Mouse (Mus musculus) midbrain, postnatal 0 days (tissue): ENCODE measurements at regions not wholly inside any gene's neighbourhood (a gene's known extent, or its start where the extent isn't known, plus 50 kb on each side); places are given as distances from the start of the nearest gene placed in this dataset.
A peak's percentile ranks its signal among the peaks of the same experiment; 100 is the strongest.

Experiments used
- ATAC-seq: fragments of 200-750 bp; cut with Nextera tagmentation; 2 replicates; pipeline ENCODE4 v1.8.0; 2017; ENCODE audit warnings: moderate number of reproducible peaks, mild to moderate bottlenecking, moderate TSS enrichment, moderate library complexity; ENCODE audit not compliant: low FRiP score
- DNase-seq: peaks from one replicate; pipeline ENCODE4 v3.0.0-alpha.2; 2015; ENCODE audit warnings: low spot score
- H3K27ac ChIP-seq: fragments of 300-500 bp; sonication (generic); 2 replicates; pipeline ENCODE4 v1.5.1; 2014; ENCODE audit warnings: low read depth, mild to moderate bottlenecking, low read length, mixed read lengths
- H3K27me3 ChIP-seq: fragments of 300-500 bp; sonication (generic); 2 replicates; pipeline ENCODE4 v1.6.1; 2014; ENCODE audit warnings: low read length, control low read depth, mixed read lengths; ENCODE audit not compliant: insufficient read depth
- H3K36me3 ChIP-seq: fragments of 300-500 bp; sonication (generic); 2 replicates; pipeline ENCODE4 v1.6.1; 2014; ENCODE audit warnings: low read length, control low read depth, mixed read lengths; ENCODE audit not compliant: insufficient read depth
- H3K4me1 ChIP-seq: fragments of 300-500 bp; sonication (generic); 2 replicates; pipeline ENCODE4 v1.6.1; 2014; ENCODE audit warnings: mild to moderate bottlenecking, control low read depth, antibody characterized with exemption, low read length, mixed read lengths; ENCODE audit not compliant: insufficient read depth
- H3K4me2 ChIP-seq: fragments of 300-500 bp; sonication (generic); 2 replicates; pipeline ENCODE4 v1.6.1; 2014; ENCODE audit warnings: low read depth, mild to moderate bottlenecking, low read length, mixed read lengths; ENCODE audit not compliant: poor library complexity, severe bottlenecking
- H3K4me3 ChIP-seq: fragments of 300-500 bp; sonication (generic); 2 replicates; pipeline ENCODE4 v1.5.1; 2014; ENCODE audit warnings: low read depth, mild to moderate bottlenecking, low read length, moderate library complexity
- H3K9ac ChIP-seq: fragments of 300-500 bp; sonication (generic); replicated peaks from 2 replicates; pipeline ENCODE4 v1.6.1; 2014; ENCODE audit warnings: mild to moderate bottlenecking, low read length, moderate library complexity, mixed read lengths; ENCODE audit not compliant: poor library complexity, severe bottlenecking
- H3K9me3 ChIP-seq: fragments of 300-500 bp; sonication (generic); 2 replicates; pipeline ENCODE4 v1.6.1; 2016; ENCODE audit warnings: low read length, control low read depth
- CTCF ChIP-seq: IDR thresholded peaks from 2 replicates; pipeline ENCODE4 v1.5.1; 2016; ENCODE audit warnings: antibody characterized with exemption, mild to moderate bottlenecking
- WGBS: fragments of 180-500 bp; shearing (Covaris S2); extraction: QIAGEN DNeasy Blood & Tissue Kit; methylation state at CpG from one replicate; pipeline ENCODE4 v1.1.7; 2014; 5-methylcytosine and 5-hydroxymethylcytosine counted together

GRCm38 (mm10) chr1:64195294-64195693, 73.2 kb upstream of the Klf7 start:
- Histone ChIP-seq H3K27me3 (no peaks in the 10 kb centered on the region), H3K4me1 (peaks cover 3% of the 10 kb centered on the region; the same call in 1 of the 2 replicates), H3K4me3 (no peak overlapping the region), H3K27ac (no peak overlapping the region), H3K36me3 (no peaks in the 10 kb centered on the region), H3K9me3 (no peaks in the 10 kb centered on the region), H3K4me2 (no peak overlapping the region), H3K9ac (no peak overlapping the region)
- no peak for TF ChIP-seq CTCF
- DNase-seq (no peak), ATAC-seq (no peak)
- 76% methylated on average over 4 of the region's 4 CpGs for WGBS

- no peak overlapping the region for H3K4me2 ChIP-seq
- no peak for TF ChIP-seq CTCF
- no peak overlapping the region for H3K9ac ChIP-seq
- peaks cover 3% of the 10 kb centered on the region; the same call in 1 of the 2 replicates for H3K4me1 ChIP-seq
- H3K9me3 ChIP-seq, result no peaks in the 10 kb centered on the region
- DNase-seq, result no peak
- no peak overlapping the region for H3K27ac ChIP-seq
- H3K4me3 ChIP-seq, result no peak overlapping the region
- H3K36me3 ChIP-seq, result no peaks in the 10 kb centered on the region
- no peak for ATAC-seq
- 37% methylated on average over 13 of the region's 13 CpGs for WGBS
- no peaks in the 10 kb centered on the region for H3K27me3 ChIP-seq
These were observed 71.2 kb upstream of the Klf7 start for GRCm38 (mm10) chr1:64193150-64193838.

GRCm38 (mm10) chr1:64192736-64193135, 70.7 kb upstream of the Klf7 start:
- 52% methylated on average over 3 of the region's 3 CpGs for WGBS
- H3K27ac ChIP-seq, result no peak overlapping the region
- no peak overlapping the region for H3K4me2 ChIP-seq
- TF ChIP-seq CTCF, result no peak
- ATAC-seq (no peak), DNase-seq (no peak)
- no peaks in the 10 kb centered on the region for H3K36me3 ChIP-seq
- peaks cover 3% of the 10 kb centered on the region; the same call in 1 of the 2 replicates for H3K4me1 ChIP-seq
- no peaks in the 10 kb centered on the region for H3K9me3 ChIP-seq
- H3K4me3 ChIP-seq, result no peak overlapping the region
- H3K27me3 ChIP-seq, result no peaks in the 10 kb centered on the region
- no peak overlapping the region for H3K9ac ChIP-seq

DNA sequence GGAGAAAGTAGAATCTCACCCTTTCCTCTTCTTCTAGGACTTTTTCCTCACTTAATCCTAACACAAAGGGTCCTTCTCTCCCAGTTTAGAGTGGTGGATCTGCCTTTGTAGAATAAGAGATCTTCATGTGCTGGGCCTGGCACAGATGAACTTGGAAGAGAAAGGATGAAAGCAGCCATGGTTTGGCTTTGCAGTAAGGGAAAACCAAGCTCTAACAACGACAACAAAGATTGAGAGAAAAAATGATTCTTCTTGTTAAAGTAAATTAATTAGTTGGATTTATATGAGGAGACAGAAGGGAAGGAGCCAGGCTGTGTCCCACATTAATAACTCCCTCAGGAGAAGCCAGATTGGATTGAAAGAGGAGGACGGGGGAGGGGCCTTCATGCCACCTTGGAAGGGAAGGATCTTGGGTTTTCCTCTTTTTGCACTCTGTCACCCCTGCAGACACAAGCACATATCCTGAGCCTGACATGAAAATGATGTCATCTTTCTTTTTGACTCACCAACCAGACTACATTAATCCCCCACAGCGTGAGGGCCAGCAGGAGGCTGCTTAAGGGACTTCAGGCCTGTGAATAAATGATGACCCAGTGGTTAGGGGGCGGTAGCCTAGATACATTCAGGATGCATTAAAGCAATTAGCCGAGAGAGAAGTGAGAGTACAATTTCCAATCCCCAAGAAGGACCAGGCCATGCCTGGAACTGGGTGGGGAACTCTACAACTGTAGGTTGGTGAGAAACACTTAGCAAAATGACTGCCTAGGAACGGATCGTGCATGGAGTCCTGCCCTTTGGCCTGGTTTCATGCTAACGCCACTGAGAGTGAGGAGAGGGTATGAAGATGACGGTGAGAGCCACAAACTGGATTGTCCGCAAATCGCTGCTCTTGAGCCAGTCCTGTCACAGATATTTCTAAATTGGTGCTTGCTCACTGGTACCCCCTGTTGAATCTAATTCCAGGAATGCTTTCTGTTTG, 69.4 kb upstream of the Klf7 start:
- ATAC-seq (no peak), DNase-seq (peak; percentile 37)
- no peaks in the 10 kb centered on the region for H3K27me3 ChIP-seq
- no peak overlapping the region for H3K4me3 ChIP-seq
- 0 out of 2 replicates have a peak overlapping the region, but pooled peaks have one; percentile 12 for H3K27ac ChIP-seq
- no peak for TF ChIP-seq CTCF
- peaks cover 3% of the 10 kb centered on the region; the same call in 1 of the 2 replicates for H3K4me1 ChIP-seq
- no peaks in the 10 kb centered on the region for H3K36me3 ChIP-seq
- H3K9me3 ChIP-seq, result no peaks in the 10 kb centered on the region
- no peak overlapping the region for H3K4me2 ChIP-seq
- no peak overlapping the region for H3K9ac ChIP-seq
- 54% methylated on average over 11 of the region's 11 CpGs for WGBS

- no peaks in the 10 kb centered on the region for H3K27me3 ChIP-seq
- H3K9ac ChIP-seq, result no peak overlapping the region
- H3K4me3 ChIP-seq, result no peak overlapping the region
- H3K36me3 ChIP-seq, result no peaks in the 10 kb centered on the region
- ATAC-seq (no peak), DNase-seq (no peak)
- H3K4me2 ChIP-seq, result no peak overlapping the region
- H3K9me3 ChIP-seq, result no peaks in the 10 kb centered on the region
- H3K4me1 ChIP-seq, result peaks cover 3% of the 10 kb centered on the region; the same call in 1 of the 2 replicates
- H3K27ac ChIP-seq, result 0 out of 2 replicates have a peak overlapping the region, but pooled peaks have one; percentile 12
- no peak for TF ChIP-seq CTCF
- WGBS, result 76% methylated on average over 4 of the region's 4 CpGs
These were observed 68.6 kb upstream of the Klf7 start for GRCm38 (mm10) chr1:64190705-64191104.
